Mouse (Mus musculus) ES-CJ7 (cell line): ENCODE data around the gene Rere.
"Not testable (repeated sequence)": the region's sequence is repeated elsewhere in the genome, so short reads cannot be mapped to it uniquely, and the experiment has no call there.

Experiments used
- DNase-seq: peaks from one replicate; pipeline ENCODE4 v3.0.0; 2011; ENCODE audit warnings: low read depth, low spot score

The Rere gene

GRCm38 (mm10) chr4:150549989-150550716 is 268.7 kb downstream of the Rere start:
- DNase-seq = no peak

GRCm38 (mm10) chr4:150551390-150551789 is 269.9 kb downstream of the Rere start:
- no peak for DNase-seq

- no peak for DNase-seq
These were observed 271.5 kb downstream of the Rere start for GRCm38 (mm10) chr4:150552751-150553600.

GRCm38 (mm10) chr4:150555783-150556182 is 274.3 kb downstream of the Rere start:
- no peak for DNase-seq

GRCm38 (mm10) chr4:150556382-150557221 is 275.2 kb downstream of the Rere start:
- DNase-seq = no peak

GRCm38 (mm10) chr4:150557289-150557688 is 275.8 kb downstream of the Rere start:
- DNase-seq = not testable (repeated sequence)

GRCm38 (mm10) chr4:150557976-150558375 is 276.5 kb downstream of the Rere start:
- no peak for DNase-seq

GRCm38 (mm10) chr4:150559514-150559913 is 278.1 kb downstream of the Rere start:
- no peak for DNase-seq

- DNase-seq = no peak
These were observed 281.8 kb downstream of the Rere start for GRCm38 (mm10) chr4:150563281-150563680.

GRCm38 (mm10) chr4:150566193-150566592 is 284.7 kb downstream of the Rere start:
- DNase-seq = no peak

- DNase-seq = peak; percentile 52
These were observed 287.1 kb downstream of the Rere start for GRCm38 (mm10) chr4:150568318-150569134.

- DNase-seq = no peak
These were observed 287.8 kb downstream of the Rere start for GRCm38 (mm10) chr4:150569135-150569833.

GRCm38 (mm10) chr4:150569834-150570571 is 288.6 kb downstream of the Rere start:
- DNase-seq = no peak

GRCm38 (mm10) chr4:150570793-150571192 is 289.3 kb downstream of the Rere start:
- no peak for DNase-seq

- DNase-seq = no peak
These were observed 290.8 kb downstream of the Rere start for GRCm38 (mm10) chr4:150572104-150572691.

- no peak for DNase-seq
These were observed 291.5 kb downstream of the Rere start for GRCm38 (mm10) chr4:150572938-150573337.

GRCm38 (mm10) chr4:150575363-150576092 is 294.1 kb downstream of the Rere start:
- DNase-seq = no peak

- DNase-seq = no peak
These were observed 294.9 kb downstream of the Rere start for GRCm38 (mm10) chr4:150576339-150576738.

- no peak for DNase-seq
These were observed 296.6 kb downstream of the Rere start for GRCm38 (mm10) chr4:150578021-150578420.
